Mouse (Mus musculus): ENCODE data around the gene Smyd4. TPM values are rescaled to one million over a fixed set of nuclear protein-coding genes. Genes with fewer than 3 reads are reported as not detected.
"Not testable (repeated sequence)": the region's sequence is repeated elsewhere in the genome, so short reads cannot be mapped to it uniquely, and the experiment has no call there.

The Smyd4 gene
- polyA plus RNA-seq, 1 experiment from 2014 or later = 3.1 TPM

GRCm38 (mm10) chr11:75347596-75347995, 637 bp upstream of the Smyd4 start:
- peak overlapping the region; percentile 84 for H3K4me2 ChIP-seq (ENCODE audit: low read depth, low read length)
- no peaks in the 10 kb centered on the region for H3K27me3 ChIP-seq (ENCODE audit: insufficient read depth, low read length)
- H3K4me1 ChIP-seq (ENCODE audit: insufficient read depth) = peaks cover 21% of the 10 kb centered on the region
- DNase-seq = no peak
- peak overlapping the region; percentile 81 for H3K9ac ChIP-seq (replicated peaks)
- H3K4me3 ChIP-seq (ENCODE audit: low read depth, low read length) = peak overlapping the region; percentile 86
- WGBS (ENCODE audit: insufficient replicate concordance) = 2% methylated on average over 10 of the region's 10 CpGs
- no peaks in the 10 kb centered on the region for H3K36me3 ChIP-seq (replicated peaks; ENCODE audit: insufficient read depth, low read length)
- H3K27ac ChIP-seq (ENCODE audit: low read depth) = peak overlapping the region; percentile 77
- no peaks in the 10 kb centered on the region for H3K9me3 ChIP-seq (ENCODE audit: low read length)
- no peak for ATAC-seq
- TF ChIP-seq EP300 (IDR thresholded peaks at IDR 0.05; ENCODE audit: low read depth) (no peak), CTCF (IDR thresholded peaks at IDR 0.05; ENCODE audit: low read depth) (no peak)

GRCm38 (mm10) chr11:75348890-75349261, 643 bp downstream of the Smyd4 start:
- ATAC-seq (no peak), DNase-seq (no peak)
- 40% methylated on average over 10 of the region's 10 CpGs for WGBS (ENCODE audit: insufficient replicate concordance)
- H3K36me3 ChIP-seq (replicated peaks; ENCODE audit: insufficient read depth, low read length) = 0 out of 2 replicates have a peak, but pooled peaks cover 2% of the 10 kb centered on the region
- TF ChIP-seq CTCF (IDR thresholded peaks at IDR 0.05; ENCODE audit: low read depth) (no peak), EP300 (IDR thresholded peaks at IDR 0.05; ENCODE audit: low read depth) (no peak)
- no peaks in the 10 kb centered on the region for H3K9me3 ChIP-seq (ENCODE audit: low read length)
- H3K4me3 ChIP-seq (ENCODE audit: low read depth, low read length) = peak overlapping the region; percentile 86
- peak overlapping the region; percentile 84 for H3K4me2 ChIP-seq (ENCODE audit: low read depth, low read length)
- no peaks in the 10 kb centered on the region for H3K27me3 ChIP-seq (ENCODE audit: insufficient read depth, low read length)
- H3K27ac ChIP-seq (ENCODE audit: low read depth) = peak overlapping the region; percentile 88
- H3K4me1 ChIP-seq (ENCODE audit: insufficient read depth) = peaks cover 21% of the 10 kb centered on the region
- peak overlapping the region; percentile 81 for H3K9ac ChIP-seq (replicated peaks)

GRCm38 (mm10) chr11:75351225-75351624, 3.0 kb downstream of the Smyd4 start:
- ATAC-seq = no peak
- Histone ChIP-seq H3K27ac (ENCODE audit: low read depth) (no peak overlapping the region), H3K36me3 (replicated peaks; ENCODE audit: insufficient read depth, low read length) (0 out of 2 replicates have a peak, but pooled peaks cover 2% of the 10 kb centered on the region), H3K4me3 (ENCODE audit: low read depth, low read length) (no peak overlapping the region), H3K4me2 (ENCODE audit: low read depth, low read length) (no peak overlapping the region), H3K9ac (replicated peaks) (no peak overlapping the region), H3K4me1 (ENCODE audit: insufficient read depth) (peaks cover 18% of the 10 kb centered on the region), H3K9me3 (ENCODE audit: low read length) (no peaks in the 10 kb centered on the region), H3K27me3 (ENCODE audit: insufficient read depth, low read length) (no peaks in the 10 kb centered on the region)
- no peak for DNase-seq
- TF ChIP-seq EP300 (IDR thresholded peaks at IDR 0.05; ENCODE audit: low read depth) = no peak
- no peak for TF ChIP-seq CTCF (IDR thresholded peaks at IDR 0.05; ENCODE audit: low read depth)

- Histone ChIP-seq H3K27ac (ENCODE audit: low read depth) (no peak overlapping the region), H3K36me3 (replicated peaks; ENCODE audit: insufficient read depth, low read length) (0 out of 2 replicates have a peak, but pooled peaks cover 2% of the 10 kb centered on the region), H3K4me2 (ENCODE audit: low read depth, low read length) (no peak overlapping the region), H3K9ac (replicated peaks) (no peak overlapping the region), H3K4me3 (ENCODE audit: low read depth, low read length) (no peak overlapping the region), H3K4me1 (ENCODE audit: insufficient read depth) (no peaks in the 10 kb centered on the region), H3K9me3 (ENCODE audit: low read length) (no peaks in the 10 kb centered on the region), H3K27me3 (ENCODE audit: insufficient read depth, low read length) (no peaks in the 10 kb centered on the region)
- no peak for TF ChIP-seq EP300 (IDR thresholded peaks at IDR 0.05; ENCODE audit: low read depth)
- DNase-seq = no peak
- WGBS (ENCODE audit: insufficient replicate concordance) = 88% methylated on average over 1 of the region's 1 CpGs
- no peak for ATAC-seq
Observed at GRCm38 (mm10) chr11:75355475-75355874, 7.2 kb downstream of the Smyd4 start.

GRCm38 (mm10) chr11:75377125-75377524, 28.9 kb downstream of the Smyd4 start:
- no peak for DNase-seq
- Histone ChIP-seq H3K9me3 (ENCODE audit: low read length) (no peaks in the 10 kb centered on the region), H3K9ac (replicated peaks) (no peak overlapping the region), H3K4me1 (ENCODE audit: insufficient read depth) (no peaks in the 10 kb centered on the region), H3K27ac (ENCODE audit: low read depth) (no peak overlapping the region), H3K27me3 (ENCODE audit: insufficient read depth, low read length) (no peaks in the 10 kb centered on the region), H3K4me2 (ENCODE audit: low read depth, low read length) (no peak overlapping the region), H3K36me3 (replicated peaks; ENCODE audit: insufficient read depth, low read length) (no peaks in the 10 kb centered on the region), H3K4me3 (ENCODE audit: low read depth, low read length) (no peak overlapping the region)
- 47% methylated on average over 1 of the region's 1 CpGs for WGBS (ENCODE audit: insufficient replicate concordance)
- no peak for ATAC-seq
- TF ChIP-seq EP300 (IDR thresholded peaks at IDR 0.05; ENCODE audit: low read depth) (no peak), CTCF (IDR thresholded peaks at IDR 0.05; ENCODE audit: low read depth) (no peak)

DNA sequence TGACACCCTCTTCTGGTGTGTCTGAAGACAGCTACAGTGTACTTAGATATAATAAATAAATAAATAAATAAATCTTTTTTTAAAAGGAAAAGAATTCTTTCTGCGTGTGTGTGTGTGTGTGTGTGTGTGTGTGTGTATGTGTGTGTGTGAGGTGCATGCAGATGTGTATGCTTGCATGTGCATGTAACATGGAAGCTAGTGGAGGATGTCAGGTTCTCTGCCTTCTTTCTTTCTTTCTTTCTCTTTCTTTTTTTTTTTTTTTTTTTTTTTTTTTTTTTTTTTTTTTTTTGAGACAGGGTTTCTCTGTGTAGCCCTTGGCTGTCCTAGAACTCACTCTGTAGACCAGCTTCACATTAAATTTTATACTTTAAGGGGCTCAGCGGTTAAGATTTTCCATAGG, 30.6 kb downstream of the Smyd4 start:
- WGBS (ENCODE audit: insufficient replicate concordance) = 93% methylated on average over 2 of the region's 2 CpGs

GRCm38 (mm10) chr11:75383529-75383928, 35.3 kb downstream of the Smyd4 start:
- 25% methylated on average over 3 of the region's 3 CpGs for WGBS (ENCODE audit: insufficient replicate concordance)
- H3K9ac ChIP-seq (replicated peaks); H3K9me3 ChIP-seq (ENCODE audit: low read length); H3K4me2 ChIP-seq (ENCODE audit: low read depth, low read length); H3K4me3 ChIP-seq (ENCODE audit: low read depth, low read length); H3K27ac ChIP-seq (ENCODE audit: low read depth); H3K4me1 ChIP-seq (ENCODE audit: insufficient read depth); H3K27me3 ChIP-seq (ENCODE audit: insufficient read depth, low read length); DNase-seq; H3K36me3 ChIP-seq (replicated peaks; ENCODE audit: insufficient read depth, low read length): not testable (repeated sequence)
- peak; percentile 53; the same call in 1 of the 2 replicates for TF ChIP-seq EP300 (IDR thresholded peaks at IDR 0.05; ENCODE audit: low read depth)
- peak; percentile 40 for ATAC-seq

More for the DNA sequence above, 30.6 kb downstream of the Smyd4 start:
- not testable (repeated sequence) for DNase-seq; H3K4me3 ChIP-seq (ENCODE audit: low read depth, low read length); H3K9me3 ChIP-seq (ENCODE audit: low read length); H3K4me2 ChIP-seq (ENCODE audit: low read depth, low read length); ATAC-seq; H3K27me3 ChIP-seq (ENCODE audit: insufficient read depth, low read length); H3K36me3 ChIP-seq (replicated peaks; ENCODE audit: insufficient read depth, low read length); H3K9ac ChIP-seq (replicated peaks); H3K4me1 ChIP-seq (ENCODE audit: insufficient read depth); H3K27ac ChIP-seq (ENCODE audit: low read depth)
